Mouse (Mus musculus) megakaryocyte, embryonic 14.5 days (primary cell): ENCODE measurements around the gene Apeh. TPM values are rescaled to one million over a fixed set of nuclear protein-coding genes. Genes with fewer than 3 reads are reported as not detected.

Source experiments
- H3K27me3 ChIP-seq: replicated peaks from 2 replicates; pipeline ENCODE3; 2012; ENCODE audit warnings: inconsistent platforms
- H3K36me3 ChIP-seq: replicated peaks from 2 replicates; pipeline ENCODE3; 2012; ENCODE audit warnings: low read length, inconsistent platforms, mixed read lengths
- H3K4me1 ChIP-seq: 2 replicates; pipeline ENCODE4 v1.6.1; 2012; ENCODE audit warnings: inconsistent platforms
- H3K4me3 ChIP-seq: replicated peaks from 2 replicates; pipeline ENCODE3; 2012; ENCODE audit warnings: moderate library complexity, mild to moderate bottlenecking, inconsistent platforms
- H3K9me3 ChIP-seq: 2 replicates; pipeline ENCODE4 v1.6.1; 2012; ENCODE audit warnings: inconsistent platforms
- FLI1 ChIP-seq: IDR thresholded peaks from 2 replicates; pipeline ENCODE4 v1.6.1; 2012; ENCODE audit warnings: low read length, inconsistent platforms, mixed read lengths
- GATA1 ChIP-seq: IDR thresholded peaks from 3 replicates; pipeline ENCODE4 v1.6.1; 2012; ENCODE audit warnings: mixed read lengths, low read length, inconsistent platforms, borderline replicate concordance
- polyA plus RNA-seq: library from polyadenylated mRNA; stranded (reverse); fragments of >175 nt; gene quantifications from 2 replicates; pipeline ENCODE4 v1.2.3, GENCODE M21; 2012; ENCODE audit warnings: low replicate concordance; ENCODE audit not compliant: insufficient read depth

The Apeh gene
- polyA plus RNA-seq, 1 experiment, result 26.5 TPM

DNA sequence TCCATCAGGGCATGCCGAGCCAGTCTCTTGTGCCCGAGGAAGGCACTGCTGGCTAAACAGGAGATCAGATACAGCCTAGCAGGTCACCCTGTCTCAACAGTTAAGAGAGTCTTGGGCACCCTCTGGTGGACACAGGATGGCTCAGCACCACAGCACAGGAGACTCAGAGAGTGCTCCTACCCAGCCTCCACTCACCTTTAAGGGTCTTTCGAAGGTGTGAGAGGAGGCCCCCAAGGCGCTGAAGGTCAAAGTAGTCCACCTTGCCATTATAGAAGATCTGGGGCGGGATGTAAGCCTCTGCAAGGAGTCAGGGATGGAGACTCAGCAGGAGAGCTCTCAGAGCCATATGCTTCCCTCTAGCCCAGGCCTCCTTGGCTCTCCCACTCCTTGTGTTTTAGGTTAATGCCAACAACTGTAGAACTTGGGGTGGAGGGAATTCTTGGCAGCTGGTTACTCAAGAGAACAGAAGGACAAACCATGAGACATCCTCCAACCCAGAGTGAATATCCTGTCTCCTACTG, 28.9 kb downstream of the Apeh start:
- Histone ChIP-seq H3K36me3 (peaks cover 94% of the 10 kb centered on the region), H3K27me3 (no peaks in the 10 kb centered on the region), H3K4me3 (no peak overlapping the region), H3K4me1 (peaks cover 64% of the 10 kb centered on the region), H3K9me3 (no peaks in the 10 kb centered on the region)
- TF ChIP-seq FLI1 (no peak), GATA1 (no peak)

DNA sequence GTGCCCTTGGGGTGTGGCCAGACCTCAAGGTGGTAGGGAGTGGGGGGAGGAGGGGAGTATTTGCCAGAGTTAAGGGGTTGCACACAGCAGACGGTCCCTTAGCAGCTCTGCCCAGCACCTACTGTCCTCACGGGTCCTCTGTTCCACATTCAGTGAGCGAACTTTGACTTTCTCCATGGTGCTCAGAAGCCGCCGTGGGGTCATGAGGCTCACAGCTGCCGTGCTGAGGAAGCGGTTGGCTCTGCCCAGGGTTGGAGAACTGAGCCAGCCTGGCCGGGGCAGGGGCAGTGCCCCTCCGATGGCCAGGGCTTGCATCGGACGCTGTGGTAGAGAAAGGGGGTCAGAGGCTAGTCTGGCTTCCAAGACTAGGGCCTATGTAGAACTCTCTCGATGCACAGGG, 31.0 kb downstream of the Apeh start:
- Histone ChIP-seq H3K4me3 (no peak overlapping the region), H3K36me3 (peaks cover 94% of the 10 kb centered on the region), H3K9me3 (no peaks in the 10 kb centered on the region), H3K27me3 (no peaks in the 10 kb centered on the region), H3K4me1 (peaks cover 82% of the 10 kb centered on the region)
- TF ChIP-seq GATA1 (no peak), FLI1 (no peak)

DNA sequence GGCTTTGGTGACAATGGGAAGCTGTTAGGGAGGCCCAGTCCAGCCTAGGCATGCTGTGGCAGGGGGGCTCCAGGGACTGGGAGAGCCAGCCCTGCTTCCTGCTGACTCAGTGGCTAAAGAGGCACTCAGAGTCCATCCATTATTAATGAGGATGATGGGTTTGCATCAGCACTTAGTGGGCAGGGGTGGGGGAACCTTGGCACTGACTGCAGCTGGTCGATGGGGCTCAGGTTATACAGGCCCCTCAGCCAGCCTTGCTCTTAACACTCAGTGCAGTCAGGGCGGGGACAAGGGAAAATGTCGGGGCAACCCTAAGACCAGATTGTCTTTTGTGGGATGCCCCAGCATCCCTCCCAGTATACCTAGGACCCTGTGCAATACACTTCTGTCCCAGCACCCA, 32.3 kb downstream of the Apeh start:
- H3K36me3 ChIP-seq, result peaks cover 94% of the 10 kb centered on the region
- TF ChIP-seq GATA1 (no peak), FLI1 (no peak)
- H3K4me1 ChIP-seq, result peaks cover 81% of the 10 kb centered on the region
- H3K9me3 ChIP-seq, result no peaks in the 10 kb centered on the region
- H3K4me3 ChIP-seq, result peak overlapping the region; percentile 15
- H3K27me3 ChIP-seq, result no peaks in the 10 kb centered on the region

DNA sequence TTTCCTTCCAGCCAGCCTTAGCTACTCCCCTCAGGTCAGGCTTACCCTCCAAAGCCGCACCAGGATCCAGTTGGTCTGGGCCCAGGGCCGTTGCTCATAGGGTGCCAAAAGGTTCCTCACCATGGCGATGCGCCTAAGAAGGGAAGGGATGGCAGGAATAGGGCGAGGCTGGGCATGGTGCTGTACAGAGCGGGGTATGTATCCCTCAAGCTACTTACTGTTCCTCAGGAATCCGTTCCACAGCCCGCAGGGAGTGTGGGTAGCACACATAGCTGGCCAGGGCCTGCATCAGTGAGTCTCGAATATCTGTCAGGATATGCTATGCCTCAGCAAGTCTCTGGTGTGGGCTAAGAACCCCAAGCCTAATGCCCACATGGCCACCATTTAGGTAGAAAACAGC, 36.1 kb downstream of the Apeh start:
- TF ChIP-seq GATA1, result no peak
- no peak for TF ChIP-seq FLI1
- peaks cover 95% of the 10 kb centered on the region for H3K36me3 ChIP-seq
- H3K9me3 ChIP-seq, result no peaks in the 10 kb centered on the region
- H3K4me1 ChIP-seq, result peaks cover 93% of the 10 kb centered on the region
- H3K4me3 ChIP-seq, result no peak overlapping the region
- H3K27me3 ChIP-seq, result no peaks in the 10 kb centered on the region

DNA sequence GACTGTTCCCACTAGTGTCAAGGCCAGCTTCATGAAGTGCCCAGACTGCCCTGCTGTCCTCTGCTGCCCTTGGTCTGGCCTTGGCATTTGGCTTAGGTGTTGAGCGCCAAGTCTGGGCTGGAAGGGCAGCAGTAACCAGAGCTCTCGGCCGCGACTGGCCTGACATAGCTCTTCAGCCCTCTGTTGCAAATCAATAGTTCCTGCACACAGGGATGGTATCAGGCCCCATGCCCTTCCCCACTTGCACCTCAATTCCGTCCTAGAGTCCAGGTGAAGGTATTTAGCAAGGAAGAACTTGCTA, 37.2 kb downstream of the Apeh start:
- Histone ChIP-seq H3K4me1 (peaks cover 93% of the 10 kb centered on the region), H3K27me3 (no peaks in the 10 kb centered on the region), H3K9me3 (no peaks in the 10 kb centered on the region), H3K36me3 (peaks cover 93% of the 10 kb centered on the region), H3K4me3 (no peak overlapping the region)
- TF ChIP-seq GATA1 (no peak), FLI1 (no peak)

DNA sequence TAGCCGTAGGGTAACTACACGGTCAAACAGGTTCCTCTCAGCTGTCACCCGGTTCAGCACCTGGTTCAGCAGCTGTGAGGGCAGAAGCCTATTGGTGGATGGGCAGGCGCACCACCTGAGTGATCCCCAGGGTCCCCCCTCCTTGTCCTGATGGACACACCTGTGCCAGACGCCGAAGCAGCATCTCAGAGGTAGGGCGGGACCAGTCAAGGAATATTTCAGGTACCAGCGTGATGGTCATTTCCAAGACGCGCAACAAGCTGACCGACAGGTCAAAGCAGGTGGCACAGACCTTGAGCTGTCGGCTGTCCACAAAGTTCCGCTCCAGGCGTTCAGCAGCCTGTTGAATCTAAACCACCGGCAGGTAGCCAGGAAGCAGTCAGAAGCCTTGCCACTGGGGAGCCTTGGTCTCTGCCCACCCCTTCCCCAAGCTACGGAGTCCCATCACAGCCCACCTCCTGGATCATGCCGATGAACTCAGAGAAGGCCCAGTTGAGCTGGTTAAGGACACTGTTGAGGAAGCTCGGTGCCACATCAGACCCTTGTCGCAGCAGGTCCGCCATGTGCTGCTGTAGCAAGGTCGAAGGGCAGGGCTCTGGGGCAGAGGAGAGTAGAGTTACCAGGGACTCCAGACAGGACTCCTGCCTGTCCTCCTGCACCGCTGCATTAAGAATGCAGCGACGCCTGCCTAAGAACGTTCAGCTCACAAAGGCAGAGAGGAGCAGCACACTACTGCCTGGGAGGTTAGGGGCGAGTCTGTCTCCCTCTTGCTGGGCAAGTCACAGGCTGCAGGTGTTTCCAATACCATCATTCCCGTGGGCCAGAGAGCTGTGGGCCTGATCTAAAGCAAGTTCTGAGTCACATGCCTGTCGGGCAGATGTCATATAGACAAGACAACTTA, 37.8 kb downstream of the Apeh start:
- H3K4me3 ChIP-seq, result no peak overlapping the region
- H3K9me3 ChIP-seq, result no peaks in the 10 kb centered on the region
- H3K36me3 ChIP-seq, result peaks cover 93% of the 10 kb centered on the region
- no peak for TF ChIP-seq FLI1
- no peak for TF ChIP-seq GATA1
- H3K27me3 ChIP-seq, result no peaks in the 10 kb centered on the region
- peaks cover 93% of the 10 kb centered on the region for H3K4me1 ChIP-seq

DNA sequence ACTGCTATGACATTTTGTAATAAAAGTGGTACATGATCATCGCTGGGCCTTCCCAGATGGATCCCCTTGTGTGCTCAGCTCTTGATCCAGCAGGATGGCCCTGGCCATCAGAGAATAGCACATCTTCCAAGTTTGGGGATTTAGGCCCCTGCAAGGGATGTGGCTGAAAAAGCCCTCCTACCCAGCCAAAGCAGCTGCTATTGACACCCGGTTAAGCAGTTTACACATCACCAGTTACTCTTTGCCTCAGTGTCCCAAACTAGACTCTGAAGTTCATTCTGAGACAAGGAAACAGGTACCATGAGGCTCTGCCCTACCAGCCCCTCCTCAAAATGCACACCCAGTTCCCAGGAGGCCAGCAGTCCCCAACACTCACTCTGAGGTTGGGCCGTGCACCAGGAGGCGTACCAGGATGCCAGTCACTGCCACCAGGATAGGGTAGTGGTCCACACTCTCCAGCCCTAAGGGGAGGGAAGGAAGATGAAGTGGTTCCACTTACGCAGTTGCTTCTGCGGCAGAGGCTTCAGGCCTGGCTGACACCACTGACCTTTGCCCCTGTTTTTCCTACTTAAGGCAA, 38.7 kb downstream of the Apeh start:
- H3K36me3 ChIP-seq, result peaks cover 96% of the 10 kb centered on the region
- no peaks in the 10 kb centered on the region for H3K9me3 ChIP-seq
- no peak for TF ChIP-seq GATA1
- no peak for TF ChIP-seq FLI1
- no peaks in the 10 kb centered on the region for H3K27me3 ChIP-seq
- H3K4me1 ChIP-seq, result peaks cover 93% of the 10 kb centered on the region
- no peak overlapping the region for H3K4me3 ChIP-seq

DNA sequence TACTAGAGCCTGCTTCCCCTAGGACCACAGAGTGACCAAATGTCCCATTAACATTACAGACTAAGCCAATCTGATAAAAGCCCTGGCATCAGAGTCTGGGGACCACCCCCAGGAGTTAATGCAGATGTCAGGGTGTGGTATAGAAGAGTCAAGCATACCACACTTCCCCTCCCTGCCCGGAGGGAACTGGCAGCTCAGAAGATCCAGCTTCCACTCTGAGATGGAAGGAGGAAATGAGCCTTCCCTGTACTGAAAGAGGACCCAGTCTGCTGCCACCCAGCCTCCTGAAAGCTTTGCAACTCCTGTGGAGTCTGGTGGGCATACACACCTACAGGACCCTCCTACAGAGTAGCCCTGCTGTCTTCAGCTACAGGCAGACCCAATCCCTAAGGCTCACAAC, 39.3 kb downstream of the Apeh start:
- Histone ChIP-seq H3K27me3 (no peaks in the 10 kb centered on the region), H3K36me3 (peaks cover 98% of the 10 kb centered on the region)
- no peak for TF ChIP-seq FLI1
- TF ChIP-seq GATA1, result no peak

DNA sequence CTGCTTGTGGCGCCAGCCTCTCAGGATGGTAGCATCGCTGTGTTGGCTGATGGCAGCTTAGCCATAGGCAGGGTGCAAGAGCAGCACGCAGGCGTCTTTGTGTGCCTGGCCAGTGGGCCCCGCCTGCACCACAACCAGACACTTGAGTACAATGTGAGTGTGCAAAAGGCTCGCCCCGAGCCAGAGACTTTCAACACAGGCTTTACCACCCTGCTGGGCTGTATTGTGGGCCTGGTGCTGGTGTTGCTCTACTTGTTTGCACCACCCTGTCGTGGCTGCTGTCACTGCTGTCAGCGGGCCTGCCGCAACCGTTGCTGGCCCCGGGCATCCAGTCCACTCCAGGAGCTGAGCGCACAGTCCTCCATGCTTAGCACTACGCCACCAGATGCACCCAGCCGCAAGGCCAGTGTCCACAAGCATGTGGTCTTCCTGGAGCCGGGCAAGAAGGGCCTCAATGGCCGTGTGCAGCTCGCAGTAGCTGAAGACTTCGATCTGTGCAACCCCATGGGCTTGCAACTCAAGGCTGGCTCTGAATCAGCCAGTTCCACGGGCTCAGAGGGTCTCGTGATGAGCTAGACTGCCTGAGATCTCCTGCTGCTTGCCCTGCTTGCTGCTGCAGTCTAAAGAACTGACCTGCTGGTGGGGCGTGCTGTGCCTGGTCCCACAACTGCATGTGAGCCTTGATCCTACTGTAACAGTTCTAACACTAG, 39.9 kb downstream of the Apeh start:
- Histone ChIP-seq H3K27me3 (no peaks in the 10 kb centered on the region), H3K9me3 (no peaks in the 10 kb centered on the region), H3K36me3 (peaks cover 95% of the 10 kb centered on the region), H3K4me3 (peak overlapping the region; percentile 34), H3K4me1 (peaks cover 93% of the 10 kb centered on the region)
- TF ChIP-seq FLI1, result no peak

More for the DNA sequence above, 39.3 kb downstream of the Apeh start:
- H3K9me3 ChIP-seq, result no peaks in the 10 kb centered on the region
- peaks cover 93% of the 10 kb centered on the region for H3K4me1 ChIP-seq
- H3K4me3 ChIP-seq, result no peak overlapping the region

DNA sequence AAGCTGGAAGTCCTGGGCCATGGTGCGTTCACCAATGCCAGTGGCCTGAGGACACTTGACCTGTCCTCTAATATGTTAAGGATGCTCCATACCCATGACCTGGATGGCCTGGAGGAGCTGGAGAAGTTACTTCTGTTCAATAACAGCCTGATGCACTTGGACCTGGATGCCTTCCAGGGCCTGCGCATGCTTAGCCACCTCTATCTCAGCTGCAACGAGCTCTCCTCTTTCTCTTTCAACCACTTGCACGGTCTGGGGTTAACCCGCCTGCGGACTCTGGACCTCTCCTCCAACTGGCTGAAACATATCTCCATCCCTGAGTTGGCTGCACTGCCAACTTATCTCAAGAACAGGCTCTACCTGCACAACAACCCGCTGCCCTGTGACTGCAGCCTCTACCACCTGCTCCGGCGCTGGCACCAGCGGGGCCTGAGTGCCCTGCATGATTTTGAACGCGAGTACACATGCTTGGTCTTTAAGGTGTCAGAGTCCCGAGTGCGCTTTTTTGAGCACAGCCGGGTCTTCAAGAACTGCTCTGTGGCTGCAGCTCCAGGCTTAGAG, 40.7 kb downstream of the Apeh start:
- peaks cover 90% of the 10 kb centered on the region for H3K4me1 ChIP-seq
- H3K36me3 ChIP-seq, result peaks cover 88% of the 10 kb centered on the region
- no peak for TF ChIP-seq FLI1
- TF ChIP-seq GATA1, result no peak
- H3K4me3 ChIP-seq, result peak overlapping the region; percentile 91
- no peaks in the 10 kb centered on the region for H3K9me3 ChIP-seq
- H3K27me3 ChIP-seq, result no peaks in the 10 kb centered on the region
